Mouse (Mus musculus) lung, postnatal 25 days (tissue): ENCODE measurements around the gene Ksr1.

ENCODE experiments used
- DNase-seq: peaks from one replicate; pipeline ENCODE4 v3.0.0; 2022; ENCODE audit warnings: low spot score

The Ksr1 gene

GRCm38 (mm10) chr11:79146331-79146767, at the start of gene Ksr1:
Gene Ksr1, minus strand, starts transcription at chr11:79146407.
- peak; percentile 95 for DNase-seq

GRCm38 (mm10) chr11:79192176-79192575, 46.0 kb upstream of the Ksr1 start:
- DNase-seq: no peak

GRCm38 (mm10) chr11:79191214-79191613, 45.0 kb upstream of the Ksr1 start:
- DNase-seq: no peak

GRCm38 (mm10) chr11:79190257-79190656, 44.0 kb upstream of the Ksr1 start:
- DNase-seq: no peak

GRCm38 (mm10) chr11:79188176-79188575, 42.0 kb upstream of the Ksr1 start:
- peak; percentile 61 for DNase-seq

- DNase-seq: no peak
Measured at GRCm38 (mm10) chr11:79187291-79187690, 41.1 kb upstream of the Ksr1 start.

- no peak for DNase-seq
Measured at GRCm38 (mm10) chr11:79185683-79186082, 39.5 kb upstream of the Ksr1 start.

- DNase-seq: no peak
Measured at GRCm38 (mm10) chr11:79184126-79184888, 38.1 kb upstream of the Ksr1 start.

GRCm38 (mm10) chr11:79183400-79183799, 37.2 kb upstream of the Ksr1 start:
- no peak for DNase-seq

GRCm38 (mm10) chr11:79182881-79183280, 36.7 kb upstream of the Ksr1 start:
- DNase-seq: peak; percentile 11

- DNase-seq: no peak
Measured at GRCm38 (mm10) chr11:79181914-79182313, 35.7 kb upstream of the Ksr1 start.

- DNase-seq: no peak
Measured at GRCm38 (mm10) chr11:79176687-79177086, 30.5 kb upstream of the Ksr1 start.

GRCm38 (mm10) chr11:79172054-79172453, 25.8 kb upstream of the Ksr1 start:
- no peak for DNase-seq

GRCm38 (mm10) chr11:79166582-79167300, 20.5 kb upstream of the Ksr1 start:
- DNase-seq: no peak

- no peak for DNase-seq
Measured at GRCm38 (mm10) chr11:79161077-79161758, 15.0 kb upstream of the Ksr1 start.

GRCm38 (mm10) chr11:79160127-79160526, 13.9 kb upstream of the Ksr1 start:
- DNase-seq: no peak

- DNase-seq: no peak
Measured at GRCm38 (mm10) chr11:79157729-79158128, 11.5 kb upstream of the Ksr1 start.

- DNase-seq: no peak
Measured at GRCm38 (mm10) chr11:79155348-79155747, 9.1 kb upstream of the Ksr1 start.

GRCm38 (mm10) chr11:79152696-79153095, 6.5 kb upstream of the Ksr1 start:
- DNase-seq: no peak

- DNase-seq: no peak
Measured at GRCm38 (mm10) chr11:79151874-79152273, 5.7 kb upstream of the Ksr1 start.

GRCm38 (mm10) chr11:79150301-79150700, 4.1 kb upstream of the Ksr1 start:
- no peak for DNase-seq

- no peak for DNase-seq
Measured at GRCm38 (mm10) chr11:79149295-79149694, 3.1 kb upstream of the Ksr1 start.

GRCm38 (mm10) chr11:79148783-79149182, 2.6 kb upstream of the Ksr1 start:
- DNase-seq: no peak
